Mouse (Mus musculus) hindbrain, embryonic 13.5 days (tissue): ENCODE results near the gene Gnaq. TPM values are rescaled to one million over a fixed set of nuclear protein-coding genes. Genes with fewer than 3 reads are reported as not detected.
"Not testable (repeated sequence)": the region's sequence is repeated elsewhere in the genome, so short reads cannot be mapped to it uniquely, and the experiment has no call there.

Experiments
- ATAC-seq: fragments of 200-750 bp; cut with Nextera tagmentation; 2 replicates; pipeline ENCODE4 v1.8.0; 2017; ENCODE audit warnings: moderate TSS enrichment; ENCODE audit not compliant: low FRiP score
- H3K27ac ChIP-seq: fragments of 300-500 bp; sonication (generic); 2 replicates; pipeline ENCODE4 v1.5.1; 2015; ENCODE audit warnings: inconsistent platforms, mild to moderate bottlenecking, moderate library complexity
- H3K27me3 ChIP-seq: fragments of 300-500 bp; sonication (generic); 2 replicates; pipeline ENCODE4 v1.6.1; 2015; ENCODE audit warnings: mild to moderate bottlenecking, inconsistent platforms
- H3K36me3 ChIP-seq: fragments of 300-500 bp; sonication (generic); 2 replicates; pipeline ENCODE4 v1.6.1; 2015; ENCODE audit warnings: mild to moderate bottlenecking, inconsistent platforms
- H3K4me1 ChIP-seq: fragments of 300-500 bp; sonication (generic); replicated peaks from 2 replicates; pipeline ENCODE4 v1.6.1; 2015; ENCODE audit warnings: inconsistent platforms
- H3K4me2 ChIP-seq: fragments of 300-500 bp; sonication (generic); 2 replicates; pipeline ENCODE4 v1.6.1; 2015; ENCODE audit warnings: inconsistent platforms, mild to moderate bottlenecking, moderate library complexity
- H3K4me3 ChIP-seq: fragments of 300-500 bp; sonication (generic); 2 replicates; pipeline ENCODE4 v1.5.1; 2015; ENCODE audit warnings: mild to moderate bottlenecking, inconsistent platforms
- H3K9ac ChIP-seq: fragments of 300-500 bp; sonication (generic); 2 replicates; pipeline ENCODE4 v1.6.1; 2015; ENCODE audit warnings: mild to moderate bottlenecking, inconsistent platforms
- H3K9me3 ChIP-seq: fragments of 300-500 bp; sonication (generic); 2 replicates; pipeline ENCODE4 v1.6.1; 2016; ENCODE audit warnings: inconsistent platforms
- WGBS: fragments of 180-500 bp; shearing (Covaris S2); methylation state at CpG from one replicate; pipeline ENCODE4 v1.1.7; 2015; 5-methylcytosine and 5-hydroxymethylcytosine counted together
- polyA plus RNA-seq: library from polyadenylated mRNA; unstranded; fragments of >200 nt; fragmentation: Nextera tagmentation; extraction: Ambion mirVana; gene quantifications from 2 replicates; pipeline ENCODE4 v1.2.1, GENCODE M21; 2015

The Gnaq gene
- 78.7 and 79.8 TPM in 2 replicates for polyA plus RNA-seq

- no peak for ATAC-seq
- 0% methylated on average over 5 of the region's 14 CpGs for WGBS
- peak within 1 kb of the TSS; percentile 93 for H3K4me3 ChIP-seq
- peak within 1 kb of the TSS; percentile 99 for H3K27ac ChIP-seq
- no peaks in the 10 kb centered on the region for H3K36me3 ChIP-seq
- H3K4me2 ChIP-seq: peak within 1 kb of the TSS; percentile 80
- H3K9me3 ChIP-seq: no peaks in the 10 kb centered on the region
- H3K27me3 ChIP-seq: no peaks in the 10 kb centered on the region
- H3K4me1 ChIP-seq: peaks cover 24% of the 10 kb centered on the region
- peak within 1 kb of the TSS; percentile 100 for H3K9ac ChIP-seq
These were observed at the start of gene Gnaq for GRCm38 (mm10) chr19:16132791-16132864. TSS of gene Gnaq (plus strand) at chr19:16132831.

- not testable (repeated sequence) for H3K9me3 ChIP-seq, H3K27ac ChIP-seq, H3K36me3 ChIP-seq, H3K9ac ChIP-seq, H3K27me3 ChIP-seq, ATAC-seq, H3K4me2 ChIP-seq, H3K4me3 ChIP-seq, H3K4me1 ChIP-seq
- 95% methylated on average over 21 of the region's 21 CpGs for WGBS
These were observed 48.5 kb upstream of the Gnaq start for GRCm38 (mm10) chr19:16083981-16084630.

DNA sequence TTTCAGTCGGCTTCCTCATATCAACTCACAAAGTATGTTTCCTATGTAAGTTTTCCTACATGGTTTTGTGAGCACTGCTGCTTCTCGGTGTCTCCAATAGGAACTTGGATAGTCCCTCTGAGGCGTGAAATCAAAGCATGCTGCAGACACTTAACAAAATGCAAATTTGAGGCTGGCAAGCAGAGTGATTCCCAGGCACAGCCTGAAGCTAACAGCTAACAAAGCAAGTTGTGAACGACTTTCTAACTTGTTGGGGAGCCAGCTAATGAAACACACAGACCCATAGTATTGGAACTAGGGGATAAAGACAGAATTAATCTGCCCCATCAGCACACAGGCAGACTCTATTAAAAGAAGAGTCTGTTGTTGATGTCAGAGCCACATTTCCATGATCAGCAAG lies 47.4 kb upstream of the Gnaq start:
- Histone ChIP-seq H3K27me3 (no peaks in the 10 kb centered on the region), H3K4me3 (no peak overlapping the region), H3K4me1 (no peaks in the 10 kb centered on the region), H3K27ac (no peak overlapping the region), H3K36me3 (no peaks in the 10 kb centered on the region), H3K4me2 (no peak overlapping the region), H3K9ac (no peak overlapping the region), H3K9me3 (peaks cover 3% of the 10 kb centered on the region; the same call in 1 of the 2 replicates)
- ATAC-seq: no peak
- WGBS: 53% methylated on average over 4 of the region's 4 CpGs

DNA sequence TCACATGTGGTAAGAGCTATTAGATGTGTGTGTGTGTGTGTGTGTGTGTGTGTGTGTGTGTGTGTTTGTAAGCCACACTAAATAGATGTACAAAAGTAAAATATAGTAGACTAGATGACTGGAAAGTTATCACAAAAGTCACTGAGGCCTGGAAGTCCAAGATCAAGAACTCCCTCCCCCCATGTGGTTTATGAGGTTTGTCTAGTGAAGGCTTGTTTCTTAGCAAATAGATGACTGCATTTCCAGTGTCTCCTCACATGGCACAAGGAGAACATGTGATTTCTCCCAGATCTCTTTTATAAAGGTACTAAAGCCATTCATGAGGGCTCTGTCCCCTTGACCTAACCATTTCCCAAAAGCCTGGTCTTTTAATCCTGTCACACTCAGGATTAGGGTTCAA lies 46.5 kb upstream of the Gnaq start:
- no peaks in the 10 kb centered on the region for H3K27me3 ChIP-seq
- no peaks in the 10 kb centered on the region for H3K9me3 ChIP-seq
- H3K4me3 ChIP-seq: no peak overlapping the region
- H3K27ac ChIP-seq: no peak overlapping the region
- no peak overlapping the region for H3K9ac ChIP-seq
- no peak for ATAC-seq
- no peaks in the 10 kb centered on the region for H3K4me1 ChIP-seq
- no peak overlapping the region for H3K4me2 ChIP-seq
- H3K36me3 ChIP-seq: no peaks in the 10 kb centered on the region

GRCm38 (mm10) chr19:16086581-16086980 lies 46.0 kb upstream of the Gnaq start:
- H3K9ac ChIP-seq: no peak overlapping the region
- H3K9me3 ChIP-seq: no peaks in the 10 kb centered on the region
- no peak overlapping the region for H3K27ac ChIP-seq
- H3K36me3 ChIP-seq: no peaks in the 10 kb centered on the region
- H3K4me3 ChIP-seq: no peak overlapping the region
- H3K27me3 ChIP-seq: no peaks in the 10 kb centered on the region
- no peak overlapping the region for H3K4me2 ChIP-seq
- H3K4me1 ChIP-seq: no peaks in the 10 kb centered on the region
- no peak for ATAC-seq

- no peak overlapping the region for H3K4me2 ChIP-seq
- H3K4me1 ChIP-seq: no peaks in the 10 kb centered on the region
- H3K27ac ChIP-seq: no peak overlapping the region
- H3K9ac ChIP-seq: no peak overlapping the region
- H3K4me3 ChIP-seq: no peak overlapping the region
- H3K27me3 ChIP-seq: no peaks in the 10 kb centered on the region
- H3K9me3 ChIP-seq: no peaks in the 10 kb centered on the region
- no peak for ATAC-seq
- no peaks in the 10 kb centered on the region for H3K36me3 ChIP-seq
These were observed 45.2 kb upstream of the Gnaq start for GRCm38 (mm10) chr19:16087391-16087790.

GRCm38 (mm10) chr19:16093616-16094015 lies 39.0 kb upstream of the Gnaq start:
- ATAC-seq: no peak
- Histone ChIP-seq H3K9ac (no peak overlapping the region), H3K36me3 (no peaks in the 10 kb centered on the region), H3K4me1 (no peaks in the 10 kb centered on the region), H3K27me3 (no peaks in the 10 kb centered on the region), H3K4me2 (no peak overlapping the region), H3K27ac (no peak overlapping the region), H3K4me3 (no peak overlapping the region), H3K9me3 (peaks cover 12% of the 10 kb centered on the region; the same call in 1 of the 2 replicates)
- 87% methylated on average over 4 of the region's 4 CpGs for WGBS

- H3K4me2 ChIP-seq: no peak overlapping the region
- H3K9ac ChIP-seq: no peak overlapping the region
- no peaks in the 10 kb centered on the region for H3K4me1 ChIP-seq
- WGBS: 87% methylated on average over 3 of the region's 3 CpGs
- no peak overlapping the region for H3K4me3 ChIP-seq
- no peaks in the 10 kb centered on the region for H3K36me3 ChIP-seq
- H3K9me3 ChIP-seq: no peaks in the 10 kb centered on the region
- ATAC-seq: no peak
- no peaks in the 10 kb centered on the region for H3K27me3 ChIP-seq
- H3K27ac ChIP-seq: no peak overlapping the region
These were observed 22.7 kb upstream of the Gnaq start for GRCm38 (mm10) chr19:16109901-16110300.

DNA sequence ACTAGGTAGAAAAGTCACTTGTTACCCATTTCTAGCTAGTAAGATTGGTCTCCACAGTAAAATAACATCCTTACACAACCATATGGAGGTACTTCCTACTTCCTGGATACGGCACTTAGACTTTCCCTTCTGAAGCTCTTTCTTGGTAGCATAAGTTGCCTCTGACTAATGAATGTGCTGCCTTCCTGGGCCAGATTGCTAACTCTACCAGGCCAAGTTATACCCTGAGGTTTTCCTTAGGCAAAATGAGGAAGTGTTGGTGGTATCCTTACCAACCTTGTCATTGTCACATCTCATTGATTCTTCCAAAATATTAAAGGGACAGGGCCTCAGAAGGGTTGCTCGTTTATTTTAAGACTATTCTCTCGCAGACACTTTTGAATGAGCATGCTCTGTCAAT lies 22.0 kb upstream of the Gnaq start:
- H3K9ac ChIP-seq: no peak overlapping the region
- H3K9me3 ChIP-seq: no peaks in the 10 kb centered on the region
- no peak for ATAC-seq
- no peaks in the 10 kb centered on the region for H3K27me3 ChIP-seq
- H3K4me3 ChIP-seq: no peak overlapping the region
- H3K4me1 ChIP-seq: no peaks in the 10 kb centered on the region
- H3K4me2 ChIP-seq: no peak overlapping the region
- H3K27ac ChIP-seq: no peak overlapping the region
- 83% methylated on average over 3 of the region's 3 CpGs for WGBS
- no peaks in the 10 kb centered on the region for H3K36me3 ChIP-seq

DNA sequence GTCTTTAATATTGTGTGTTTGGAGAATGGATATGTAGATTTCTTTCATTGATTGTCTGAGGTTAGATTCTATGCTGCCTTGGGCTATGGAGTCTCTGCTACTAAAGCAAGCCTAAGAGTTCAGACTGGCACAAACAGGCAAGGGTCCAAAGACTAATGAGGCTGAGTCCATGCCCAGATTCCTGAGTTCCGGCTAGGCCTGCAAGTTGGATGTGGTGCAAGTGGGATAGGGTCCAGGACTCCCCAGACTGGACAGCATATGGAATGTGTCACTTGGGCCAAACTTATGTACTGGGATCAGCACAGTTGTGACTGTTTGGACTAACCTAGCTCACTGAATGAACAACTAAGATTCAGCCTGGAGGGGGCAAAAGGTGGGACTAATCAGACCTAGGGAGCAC lies 19.3 kb upstream of the Gnaq start:
- no peaks in the 10 kb centered on the region for H3K9me3 ChIP-seq
- no peak overlapping the region for H3K27ac ChIP-seq
- H3K9ac ChIP-seq: no peak overlapping the region
- no peak overlapping the region for H3K4me3 ChIP-seq
- H3K4me1 ChIP-seq: no peaks in the 10 kb centered on the region
- 72% methylated on average over 1 of the region's 1 CpGs for WGBS
- H3K27me3 ChIP-seq: no peaks in the 10 kb centered on the region
- no peak for ATAC-seq
- no peak overlapping the region for H3K4me2 ChIP-seq
- no peaks in the 10 kb centered on the region for H3K36me3 ChIP-seq

GRCm38 (mm10) chr19:16118421-16118820 lies 14.2 kb upstream of the Gnaq start:
- Histone ChIP-seq H3K27me3 (no peaks in the 10 kb centered on the region), H3K4me2 (no peak overlapping the region), H3K4me3 (no peak overlapping the region), H3K36me3 (no peaks in the 10 kb centered on the region), H3K4me1 (peaks cover 4% of the 10 kb centered on the region; the same call in 1 of the 2 replicates), H3K9me3 (no peaks in the 10 kb centered on the region; the same call in 1 of the 2 replicates), H3K27ac (no peak overlapping the region), H3K9ac (no peak overlapping the region)
- ATAC-seq: no peak
- 82% methylated on average over 4 of the region's 4 CpGs for WGBS

GRCm38 (mm10) chr19:16121301-16121700 lies 11.3 kb upstream of the Gnaq start:
- Histone ChIP-seq H3K27ac (no peak overlapping the region), H3K36me3 (no peaks in the 10 kb centered on the region), H3K4me2 (no peak overlapping the region), H3K9me3 (no peaks in the 10 kb centered on the region; the same call in 1 of the 2 replicates), H3K27me3 (no peaks in the 10 kb centered on the region), H3K4me1 (peaks cover 4% of the 10 kb centered on the region; the same call in 1 of the 2 replicates), H3K4me3 (no peak overlapping the region), H3K9ac (no peak overlapping the region)
- whole genome bisulfite sequencing: 51% methylated on average over 2 of the region's 2 CpGs
- ATAC-seq: no peak

GRCm38 (mm10) chr19:16128715-16129114 lies 3.9 kb upstream of the Gnaq start:
- no peak overlapping the region for H3K4me2 ChIP-seq
- no peak overlapping the region for H3K27ac ChIP-seq

GRCm38 (mm10) chr19:16129171-16129570 lies 3.5 kb upstream of the Gnaq start:
- Histone ChIP-seq H3K9me3 (no peaks in the 10 kb centered on the region), H3K27ac (no peak overlapping the region), H3K27me3 (no peaks in the 10 kb centered on the region), H3K4me2 (no peak overlapping the region), H3K36me3 (no peaks in the 10 kb centered on the region), H3K4me1 (no peaks in the 10 kb centered on the region), H3K9ac (no peak overlapping the region), H3K4me3 (no peak overlapping the region)
- ATAC-seq: no peak
- WGBS: 92% methylated on average over 2 of the region's 2 CpGs

More at GRCm38 (mm10) chr19:16128715-16129114, 3.9 kb upstream of the Gnaq start:
- 48% methylated on average over 5 of the region's 5 CpGs for WGBS
- Histone ChIP-seq H3K36me3 (no peaks in the 10 kb centered on the region), H3K27me3 (no peaks in the 10 kb centered on the region), H3K4me1 (no peaks in the 10 kb centered on the region), H3K9me3 (no peaks in the 10 kb centered on the region), H3K9ac (no peak overlapping the region), H3K4me3 (no peak overlapping the region)
- ATAC-seq: no peak
